Mouse (Mus musculus): ENCODE measurements at regions not wholly inside any gene's neighbourhood (a gene's known extent, or its start where the extent isn't known, plus 50 kb on each side); places are given as distances from the start of the nearest gene placed in this dataset.

- intact Hi-C loops (cut with DNase I): no loop called here
- DNase-seq: no peak
Observed at GRCm38 (mm10) chr8:26502772-26503171, 383.4 kb downstream of the Gm45692 start.

DNA sequence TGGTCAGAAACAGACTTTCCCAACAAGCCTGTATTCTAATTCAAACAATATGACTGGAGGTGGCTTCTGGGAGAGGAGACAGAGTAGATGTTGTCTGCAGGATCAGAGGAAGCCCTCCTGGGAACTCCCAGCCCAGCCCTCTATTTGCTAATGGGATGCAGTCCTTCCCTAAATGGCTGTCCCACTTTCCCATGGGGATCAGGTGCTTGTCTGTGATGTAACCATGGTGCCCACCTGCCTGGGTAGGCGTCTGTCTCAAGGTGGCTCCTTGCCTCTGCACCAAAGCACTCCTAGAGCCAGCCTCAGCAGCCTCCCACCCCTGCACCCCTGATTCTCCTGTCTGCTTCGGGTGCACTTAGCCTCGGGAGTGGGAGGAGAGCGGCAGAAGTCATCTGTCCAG is 384.6 kb downstream of the Gm45692 start:
- DNase-seq: no peak
- intact Hi-C loops (cut with DNase I): no loop called here

GRCm38 (mm10) chr8:26504319-26505035 is 385.1 kb downstream of the Gm45692 start:
- DNase-seq: no peak
- intact Hi-C loops (cut with DNase I): no loop called here

DNA sequence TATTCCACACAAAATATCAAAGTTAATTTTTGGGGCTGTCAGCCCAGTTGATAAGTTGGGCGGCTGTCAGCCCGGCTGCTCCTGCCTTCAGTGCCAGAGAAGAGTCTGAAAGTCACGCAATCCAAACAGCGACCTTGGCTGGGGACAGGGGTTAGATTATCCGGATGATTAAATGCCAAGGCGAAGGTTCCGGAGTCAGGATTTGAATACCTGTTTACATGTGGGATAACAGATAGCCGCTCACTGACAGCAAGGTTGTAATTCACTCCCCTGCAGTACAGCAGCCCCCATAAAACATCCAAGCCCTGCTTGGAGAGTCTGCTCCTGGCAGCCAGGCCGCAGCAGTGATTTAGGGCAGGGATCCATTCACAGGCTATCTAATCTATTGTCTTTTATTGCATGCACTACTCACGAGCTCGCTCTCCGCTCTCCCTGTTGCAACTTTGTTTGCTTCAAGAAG is 388.3 kb downstream of the Gm45692 start:
- DNase-seq: no peak
- intact Hi-C loops (cut with DNase I): no loop called here

DNA sequence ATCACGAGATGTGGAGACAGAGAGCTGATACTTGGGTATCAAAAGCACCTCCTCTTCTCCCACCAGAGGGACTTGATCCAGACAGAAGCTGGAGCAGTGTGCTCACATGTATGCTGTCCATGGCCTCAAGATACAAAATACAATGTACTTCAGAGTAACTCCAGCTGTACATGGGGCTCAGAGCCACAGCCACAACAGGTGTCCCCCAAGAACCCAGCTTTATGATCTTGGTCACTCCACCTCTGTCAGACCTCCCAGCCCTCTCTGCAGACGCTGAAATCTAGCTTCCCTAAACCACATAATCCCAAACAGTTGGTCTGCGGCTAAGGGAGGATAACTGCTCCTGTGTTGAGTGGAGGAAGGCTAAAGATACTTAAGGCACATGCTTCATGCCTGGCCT is 389.9 kb downstream of the Gm45692 start:
- DNase-seq: no peak
- intact Hi-C loops (cut with DNase I): no loop called here

DNA sequence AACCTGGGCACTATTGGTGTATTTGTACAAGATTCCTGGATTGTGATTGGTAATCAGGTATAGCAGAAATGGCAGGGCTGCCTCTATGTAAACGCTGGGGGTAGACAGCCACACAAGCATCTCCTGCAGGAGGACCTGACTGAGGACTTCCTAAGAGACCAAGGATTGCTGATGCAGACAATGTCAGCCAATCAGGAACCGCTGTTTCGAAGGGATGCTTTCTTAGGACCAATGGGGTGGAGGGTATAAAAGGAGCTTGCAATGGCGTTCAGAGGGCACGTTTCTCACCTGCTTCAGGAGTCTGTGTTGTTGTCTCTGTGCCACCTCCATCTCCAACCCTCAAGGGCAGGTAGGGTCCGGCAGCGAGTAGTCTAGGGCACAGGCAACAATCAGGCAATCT is 393.7 kb downstream of the Gm45692 start:
- DNase-seq: no peak
- intact Hi-C loops (cut with DNase I): no loop called here

DNA sequence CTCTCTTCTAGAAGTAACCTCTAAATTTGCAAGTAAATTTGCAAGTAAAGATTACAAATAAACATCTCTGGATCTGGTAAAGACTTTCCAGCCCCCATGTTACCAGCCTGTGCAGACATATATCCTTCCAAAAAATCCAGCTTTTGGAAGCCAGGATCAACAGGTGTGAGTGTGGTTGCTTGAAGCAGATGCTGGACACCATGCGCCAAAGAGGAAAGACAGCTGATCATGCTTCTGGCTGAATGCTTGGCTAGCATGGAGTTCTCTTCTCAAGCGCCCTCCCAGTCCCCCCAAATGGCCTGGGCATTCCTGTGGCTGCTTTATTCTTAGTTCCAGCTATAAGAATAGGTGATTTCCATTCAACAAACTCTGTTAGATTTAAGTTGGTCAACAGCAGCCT is 404.9 kb downstream of the Gm45692 start:
- intact Hi-C loops (cut with DNase I): no loop called here
- no peak for DNase-seq

DNA sequence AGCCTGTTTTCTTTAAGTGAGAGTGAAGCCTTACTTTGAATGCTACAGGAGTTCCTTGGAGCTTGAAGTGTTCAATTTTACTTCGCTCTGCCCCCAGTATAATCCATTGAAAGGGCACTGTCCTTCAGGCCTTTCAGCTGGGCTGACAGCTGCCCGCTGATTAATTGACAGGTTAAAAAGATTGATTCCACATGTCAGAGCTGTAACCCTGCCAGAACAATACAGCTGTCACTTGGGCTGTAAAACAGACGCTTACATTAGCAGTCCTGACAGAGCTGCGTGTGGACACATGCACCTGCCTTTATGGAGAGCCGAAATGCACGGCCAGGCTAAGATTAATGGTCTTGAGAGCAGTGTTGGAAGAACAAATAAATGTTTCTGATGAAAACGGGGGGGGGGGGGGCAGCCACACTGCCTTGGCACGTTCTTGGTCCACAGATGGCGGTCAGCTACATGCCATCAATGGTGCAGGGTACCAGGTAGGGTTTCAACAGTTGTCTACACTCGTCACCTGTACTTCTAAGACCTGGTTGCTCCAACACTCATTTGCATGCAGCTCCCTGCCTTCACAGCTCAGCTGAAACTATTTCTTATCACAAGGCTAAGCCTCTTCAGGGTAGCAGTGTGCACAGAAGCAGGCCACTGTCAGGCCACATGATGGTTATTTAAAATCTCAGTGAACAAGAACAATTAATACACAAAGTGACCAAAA is 407.3 kb downstream of the Gm45692 start:
- intact Hi-C loops (cut with DNase I): no loop called here
- no peak for DNase-seq

DNA sequence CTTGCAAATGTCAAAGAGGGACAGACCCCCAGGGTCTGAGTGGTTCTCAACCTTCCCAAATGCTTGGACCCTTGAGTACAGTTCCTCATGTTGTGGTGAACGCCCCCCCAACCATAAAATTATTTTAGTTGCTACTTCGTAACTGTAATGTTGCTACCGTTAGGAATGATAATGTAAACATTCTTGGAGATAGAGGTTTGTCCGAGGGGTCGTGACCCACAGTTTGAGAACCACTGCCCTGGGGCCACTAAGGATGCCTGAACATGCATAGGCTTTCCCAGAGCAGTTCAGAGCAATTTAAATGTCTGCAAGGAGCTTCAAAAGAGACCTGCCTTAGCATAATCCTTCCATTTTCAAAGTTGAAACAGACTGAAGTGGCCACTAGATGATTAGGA is 407.8 kb downstream of the Gm45692 start:
- DNase-seq: no peak
- intact Hi-C loops (cut with DNase I): no loop called here

GRCm38 (mm10) chr8:26529921-26530320 is 410.6 kb downstream of the Gm45692 start:
- intact Hi-C loops (cut with DNase I): no loop called here

DNA sequence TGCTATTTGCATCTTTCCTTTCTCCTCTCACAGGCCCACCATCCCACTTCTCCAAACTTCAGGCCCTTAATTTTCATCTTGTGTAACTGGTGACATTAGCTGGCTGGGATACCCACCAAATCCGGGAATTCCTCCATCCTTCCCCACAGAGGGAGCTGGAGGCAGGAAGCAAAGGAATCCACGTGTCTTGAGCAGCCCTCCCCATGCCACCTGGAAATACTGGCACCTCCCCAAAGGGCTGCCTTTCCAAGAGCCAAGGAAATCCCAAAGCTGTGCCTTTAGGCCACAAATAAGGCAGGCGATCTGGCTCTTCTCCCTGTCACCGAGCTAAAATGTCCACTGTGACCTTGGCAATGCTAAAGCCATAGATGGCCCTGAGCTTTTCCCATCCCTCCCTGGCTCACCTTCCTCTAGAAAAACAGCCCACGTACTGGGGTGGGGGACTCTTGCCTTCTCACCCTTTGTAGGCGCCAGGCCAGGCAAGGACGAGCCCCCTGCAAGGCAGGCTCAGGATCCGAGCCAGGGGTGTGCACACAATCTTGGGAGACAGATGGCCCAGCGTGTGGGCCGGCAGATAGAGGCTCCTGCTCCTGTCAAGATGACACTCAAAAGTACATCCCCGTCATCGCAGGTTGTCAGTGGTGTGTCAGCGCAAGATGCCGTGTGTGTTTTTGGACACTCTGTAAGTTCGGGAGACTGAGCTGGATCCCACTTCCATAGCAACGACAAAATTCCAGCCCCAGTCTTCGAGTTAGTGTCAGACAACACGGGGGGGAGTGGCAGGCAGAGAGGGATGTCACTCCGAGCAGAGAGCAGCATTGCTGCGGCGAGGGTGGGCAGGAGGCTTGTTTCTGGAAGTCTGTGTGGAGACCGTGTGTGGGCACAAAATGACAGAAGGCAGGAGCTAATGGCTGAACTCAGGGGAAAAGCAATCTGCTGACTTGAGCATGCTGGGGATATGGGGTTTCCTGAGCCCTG is 414.4 kb downstream of the Gm45692 start:
- intact Hi-C loops (cut with DNase I): no loop called here
- peak; percentile 83 for DNase-seq

More at GRCm38 (mm10) chr8:26529921-26530320, 410.6 kb downstream of the Gm45692 start:
- DNase-seq: no peak

- intact Hi-C loops (cut with DNase I): no loop called here
Observed at GRCm38 (mm10) chr8:26535816-26536215, 416.5 kb downstream of the Gm45692 start.

GRCm38 (mm10) chr8:26553691-26554090 is 423.4 kb upstream of the Zfp703 start:
- intact Hi-C loops (cut with DNase I): no loop called here
- no peak for DNase-seq

More at GRCm38 (mm10) chr8:26535816-26536215, 416.5 kb downstream of the Gm45692 start:
- no peak for DNase-seq

DNA sequence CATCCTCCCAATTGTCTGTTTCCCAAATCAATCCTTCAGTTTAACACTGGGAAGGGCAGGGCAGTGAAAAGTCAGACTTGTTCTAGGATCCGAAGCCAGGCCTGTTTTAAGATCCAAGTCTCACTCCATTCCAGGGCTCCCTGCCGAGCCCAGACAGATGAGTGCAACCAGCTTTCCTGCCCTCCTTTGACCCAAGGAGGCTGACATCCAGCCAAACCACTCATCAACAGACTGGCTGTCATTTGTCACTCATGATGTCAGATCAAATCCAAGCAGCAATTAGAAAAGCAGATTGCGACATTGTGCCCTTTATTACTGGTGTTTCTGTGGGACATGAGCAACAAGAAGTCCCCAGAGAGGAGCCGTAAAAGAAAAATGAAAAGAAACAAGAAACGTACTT is 417.9 kb upstream of the Zfp703 start:
- DNase-seq: no peak
- intact Hi-C loops (cut with DNase I): no loop called here

DNA sequence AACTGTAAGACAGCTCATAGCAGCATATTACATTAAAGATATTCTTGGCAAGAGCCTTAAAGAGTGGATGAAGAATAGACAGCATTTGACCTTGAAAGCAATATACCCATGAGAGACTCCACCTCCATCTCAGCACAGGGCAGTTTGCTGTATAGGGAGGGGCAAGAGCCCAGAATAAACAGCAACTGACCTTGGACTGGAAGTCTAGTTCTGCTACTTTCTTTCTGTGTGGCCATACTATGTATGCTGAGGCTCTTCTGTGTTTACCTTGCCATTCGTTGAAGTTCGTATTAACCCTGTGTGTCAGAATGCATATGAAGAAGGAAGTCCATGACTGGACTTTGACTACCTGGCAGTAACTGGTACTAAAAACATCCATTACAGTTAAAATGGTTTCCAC is 414.0 kb upstream of the Zfp703 start:
- intact Hi-C loops (cut with DNase I): no loop called here
- DNase-seq: no peak

DNA sequence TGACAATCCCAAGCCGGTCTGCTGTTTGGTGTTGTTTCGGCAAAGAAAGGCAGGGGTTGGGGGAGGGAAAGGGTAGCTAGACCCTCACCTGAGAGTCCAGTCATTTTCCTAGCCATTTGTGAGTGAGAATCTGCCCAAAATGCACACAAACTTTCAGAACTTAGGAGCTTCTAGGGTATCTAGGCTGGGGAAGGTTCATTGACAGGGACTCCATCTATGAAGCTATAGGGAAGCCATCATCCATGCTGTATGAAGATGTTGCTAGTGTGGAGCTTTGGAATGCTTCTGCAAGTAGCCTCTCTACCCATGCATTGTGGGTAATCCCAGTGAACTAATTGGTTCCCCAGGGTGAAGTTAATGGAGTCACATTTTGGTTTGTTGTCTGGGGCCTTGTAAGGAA is 412.9 kb upstream of the Zfp703 start:
- no peak for DNase-seq
- intact Hi-C loops (cut with DNase I): no loop called here

DNA sequence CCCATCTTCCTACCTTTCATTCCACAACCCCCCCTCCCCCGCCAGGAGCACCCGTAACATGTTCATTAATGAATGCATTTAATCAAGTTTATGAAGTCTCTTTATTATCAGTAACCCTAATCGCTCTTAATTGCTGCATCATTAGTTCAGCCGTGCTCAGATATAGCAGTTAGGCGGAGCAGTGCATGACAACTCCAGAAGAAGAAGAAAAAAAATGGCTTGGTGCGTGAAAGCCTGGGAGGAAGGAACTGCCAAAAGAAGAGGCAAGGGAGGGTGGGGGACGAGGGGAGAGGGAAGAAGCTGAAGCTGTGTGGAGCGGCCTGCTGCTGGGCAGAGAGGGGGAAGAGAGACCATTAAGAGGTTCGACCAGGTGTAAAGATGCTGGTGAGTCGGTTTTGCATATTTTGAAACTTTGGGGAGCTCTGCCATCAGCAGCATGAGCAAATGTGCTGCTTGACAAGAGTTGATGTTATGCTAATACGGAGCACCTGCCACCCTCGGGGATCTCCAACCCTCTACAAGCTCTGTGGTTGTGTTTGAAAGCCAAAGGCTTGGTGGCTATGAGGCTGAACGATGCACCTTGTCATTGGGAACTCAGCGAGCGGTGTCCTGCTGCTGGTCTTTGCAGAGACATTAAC is 408.6 kb upstream of the Zfp703 start:
- DNase-seq: no peak
- intact Hi-C loops (cut with DNase I): no loop called here

- intact Hi-C loops (cut with DNase I): no loop called here
- DNase-seq: peak; percentile 75
Observed at GRCm38 (mm10) chr8:26588841-26589240, 388.3 kb upstream of the Zfp703 start.

- DNase-seq: peak; percentile 18
- intact Hi-C loops (cut with DNase I): no loop called here
Observed at GRCm38 (mm10) chr8:26590591-26591212, 386.4 kb upstream of the Zfp703 start.

DNA sequence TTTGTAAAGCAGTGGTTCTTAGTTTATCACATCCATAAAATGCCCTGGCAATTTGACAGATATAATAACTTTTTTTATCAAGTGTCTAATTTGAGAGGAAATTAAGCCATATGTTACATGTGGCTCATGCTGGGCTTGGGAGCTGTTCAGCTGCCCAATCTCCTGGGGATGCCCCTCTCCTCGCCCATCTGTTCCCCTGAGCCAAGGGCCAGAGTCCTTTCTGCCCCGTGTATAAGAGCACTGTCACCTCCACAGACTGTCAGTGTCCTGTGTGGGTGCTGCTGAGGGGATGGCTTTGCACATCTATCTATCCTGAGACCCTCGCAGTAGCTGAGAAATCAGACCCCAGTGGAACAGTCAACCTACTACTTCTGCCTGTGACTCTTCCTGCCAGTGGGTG is 385.9 kb upstream of the Zfp703 start:
- intact Hi-C loops (cut with DNase I): no loop called here
- DNase-seq: peak; percentile 62

Data from left cerebral cortex, postnatal 4 days (tissue).